Mouse (Mus musculus) cerebellum, adult 11-12 months (tissue): ENCODE results near the gene Tex101.
"Not testable (repeated sequence)": the region's sequence is repeated elsewhere in the genome, so short reads cannot be mapped to it uniquely, and the experiment has no call there.

Experiments used
- DNase-seq: peaks from one replicate; pipeline ENCODE4 v3.0.0; 2022

Gene Tex101

DNA sequence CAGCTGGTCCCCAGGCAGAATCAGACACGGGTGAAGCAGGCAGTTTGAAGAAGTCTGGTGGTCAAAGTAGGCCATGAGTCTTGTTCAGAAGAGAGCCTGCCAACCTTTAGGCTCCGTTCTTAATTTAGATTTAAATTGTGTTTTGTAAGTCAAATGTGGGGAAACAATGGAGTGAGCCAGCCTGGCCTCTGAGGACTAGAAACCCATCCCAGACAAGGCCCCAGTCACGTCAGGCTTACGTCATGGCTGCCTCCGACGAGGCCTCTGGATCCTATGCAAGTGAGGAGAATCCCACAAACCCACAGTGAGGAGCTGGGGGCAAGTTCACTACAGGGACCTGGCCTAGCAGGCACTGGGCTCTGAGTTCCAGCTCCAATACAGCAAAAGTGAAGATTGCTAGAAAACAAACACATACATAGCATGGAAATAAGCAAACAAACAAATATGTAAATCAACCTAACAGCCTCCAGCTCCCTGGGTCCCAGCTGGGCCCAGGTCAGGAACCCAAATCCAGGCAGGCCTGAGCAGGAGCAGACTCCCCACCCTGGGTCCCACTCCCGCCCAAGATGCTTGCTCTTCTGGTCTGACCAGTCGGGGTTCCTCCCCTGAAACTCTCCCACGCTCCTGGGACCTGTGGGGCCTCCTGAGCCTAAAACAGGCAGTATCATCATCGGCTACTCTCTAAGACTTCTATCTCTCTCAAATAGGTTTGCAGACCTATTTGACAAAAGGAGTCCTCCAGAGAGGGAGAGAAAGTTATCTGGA lies 46.2 kb downstream of the Tex101 start:
- DNase-seq, result no peak

DNA sequence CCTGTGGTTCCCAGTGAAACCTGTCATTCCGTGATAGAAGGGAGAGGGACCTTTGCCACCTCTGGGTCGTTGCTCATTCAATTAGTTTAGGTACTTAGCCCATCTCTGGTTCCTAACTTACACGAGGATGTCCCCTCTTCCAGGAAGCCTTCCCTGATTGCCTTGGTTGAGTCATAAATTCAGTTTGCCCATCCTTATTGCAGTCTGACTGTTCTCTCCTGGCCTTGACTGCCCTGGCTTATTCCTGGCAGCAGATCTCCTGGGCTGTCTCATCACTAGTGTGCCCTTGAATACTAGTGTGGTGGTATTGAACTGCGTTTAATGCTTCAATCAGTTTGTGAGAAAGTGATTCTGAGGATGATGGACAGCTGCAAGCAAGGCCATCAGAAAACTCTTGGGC lies 46.8 kb downstream of the Tex101 start:
- no peak for DNase-seq

- DNase-seq, result peak; percentile 32
Measured at GRCm38 (mm10) chr7:24628685-24629610, 47.5 kb downstream of the Tex101 start.

DNA sequence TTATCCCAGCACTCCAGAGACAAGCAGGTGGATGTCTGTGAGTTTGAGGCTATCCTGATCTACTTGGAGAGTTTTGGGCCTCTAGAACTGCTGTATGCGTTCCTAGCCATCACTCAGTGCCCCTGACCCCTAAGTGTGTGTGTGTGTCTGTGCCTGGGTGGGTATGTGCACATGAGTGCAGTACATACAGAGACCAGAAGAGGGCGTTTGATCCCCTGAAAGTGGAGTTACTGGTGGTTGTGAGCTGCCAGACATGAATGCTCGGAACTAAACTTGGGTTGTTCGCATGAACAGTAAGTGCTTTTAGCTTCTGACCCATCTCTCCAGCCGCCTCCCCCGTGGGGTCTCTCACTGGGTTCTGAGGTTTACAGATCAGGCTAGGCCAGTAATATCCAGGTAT lies 53.5 kb downstream of the Tex101 start:
- DNase-seq, result no peak

DNA sequence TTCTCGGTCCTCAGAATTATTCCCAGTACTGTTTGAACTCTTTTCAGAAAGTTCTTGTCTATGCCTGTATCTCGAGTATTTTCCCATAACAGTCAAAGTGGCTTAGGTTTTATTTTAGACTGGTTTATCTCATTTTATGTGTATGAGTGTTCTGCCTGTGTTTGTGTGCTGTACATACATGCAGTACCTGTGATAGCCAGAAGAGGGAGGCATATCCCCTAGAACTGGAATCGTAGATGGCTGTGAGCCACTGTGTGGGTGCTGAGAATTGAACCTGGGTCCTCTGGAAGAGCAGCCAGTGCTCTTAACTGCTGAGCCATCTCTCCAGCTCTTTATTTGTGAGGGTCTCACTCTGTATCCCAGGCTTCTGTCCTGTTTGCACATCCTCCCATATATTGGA lies 55.3 kb downstream of the Tex101 start:
- DNase-seq, result no peak

DNA sequence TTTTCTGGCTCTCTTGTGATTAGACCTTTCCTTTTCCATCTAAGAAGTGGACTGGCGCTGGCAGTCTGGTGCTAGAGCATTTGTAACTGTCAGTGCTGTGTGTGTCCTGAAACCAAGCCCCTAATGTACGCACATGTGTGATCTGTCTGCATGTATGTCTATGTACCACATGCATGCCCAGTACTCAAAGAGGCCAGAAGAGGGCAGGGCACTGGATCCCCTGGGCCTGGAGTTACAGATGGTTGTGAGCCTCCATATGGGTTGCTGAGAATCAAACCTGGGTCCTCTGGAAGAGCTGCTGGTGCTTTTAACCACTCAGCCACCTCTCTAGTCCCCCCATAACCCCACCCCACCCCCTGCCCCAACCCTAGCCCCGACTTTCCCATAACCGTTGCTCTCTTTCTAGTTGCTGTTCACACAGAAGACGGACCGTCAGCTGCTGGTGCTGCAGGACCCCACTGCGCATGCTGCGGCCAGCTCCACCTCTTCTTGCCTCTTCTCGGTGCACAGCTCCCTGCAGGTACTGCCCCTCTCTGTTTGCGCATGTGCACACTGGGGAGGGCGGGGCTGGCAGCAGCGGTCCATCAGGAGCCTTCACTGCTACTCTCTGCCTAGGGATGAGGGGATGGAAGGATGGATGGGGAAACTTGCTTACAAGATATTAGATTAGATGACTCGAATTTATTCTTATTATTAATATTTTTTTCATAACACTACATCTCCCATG lies 56.6 kb downstream of the Tex101 start:
- no peak for DNase-seq

DNA sequence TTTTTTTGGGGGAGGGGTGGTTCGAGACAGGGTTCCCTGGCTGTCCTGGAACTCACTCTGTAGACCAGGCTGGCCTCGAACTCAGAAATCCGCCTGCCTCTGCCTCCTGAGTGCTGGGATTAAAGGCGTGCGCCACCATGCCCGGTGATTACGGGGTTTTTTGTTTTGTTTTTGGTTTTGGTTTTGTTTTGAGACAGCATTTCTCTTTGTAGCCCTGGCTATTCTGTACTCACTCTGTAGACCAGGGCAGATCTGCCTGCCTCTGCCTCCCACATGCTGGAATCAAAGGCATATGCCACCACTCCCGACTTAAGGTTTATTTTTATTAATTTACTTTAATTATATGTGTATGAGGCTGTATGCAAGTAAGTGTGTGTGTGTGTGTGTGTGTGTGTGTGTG lies 58.1 kb downstream of the Tex101 start:
- not testable (repeated sequence) for DNase-seq
